Mouse (Mus musculus): ENCODE data around the gene Lefty2.

DNA sequence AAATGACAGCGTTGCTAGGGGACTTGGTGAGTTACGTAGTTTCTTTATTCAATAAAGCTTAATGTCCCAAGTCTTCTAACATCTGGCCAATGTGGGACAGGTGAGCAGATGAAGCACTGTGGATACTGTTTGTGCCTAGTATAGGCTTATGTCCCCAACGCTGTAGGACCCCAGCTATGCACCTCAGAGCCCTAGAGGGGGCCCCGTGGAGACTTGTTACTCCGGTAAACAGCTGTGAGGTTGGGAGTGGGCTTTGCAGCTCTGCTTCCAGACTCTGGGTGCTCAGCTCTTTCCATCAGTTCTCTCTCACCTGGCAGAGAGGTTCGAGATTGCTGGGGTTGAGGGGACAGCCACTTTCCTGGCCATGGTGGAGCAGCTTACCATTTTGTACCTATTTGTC, 12.4 kb downstream of the Lefty2 start:
- TF ChIP-seq POLR2A (IDR thresholded peaks at IDR 0.05; ENCODE audit: borderline replicate concordance, extremely low read depth, low read depth, low read length) (no peak), CTCF (IDR thresholded peaks at IDR 0.05; ENCODE audit: insufficient read depth, low read length) (no peak)

All from lung, adult 2 months (tissue).